ENCODE assay signal across 34 mouse cellular contexts in the genomic region with DNA sequence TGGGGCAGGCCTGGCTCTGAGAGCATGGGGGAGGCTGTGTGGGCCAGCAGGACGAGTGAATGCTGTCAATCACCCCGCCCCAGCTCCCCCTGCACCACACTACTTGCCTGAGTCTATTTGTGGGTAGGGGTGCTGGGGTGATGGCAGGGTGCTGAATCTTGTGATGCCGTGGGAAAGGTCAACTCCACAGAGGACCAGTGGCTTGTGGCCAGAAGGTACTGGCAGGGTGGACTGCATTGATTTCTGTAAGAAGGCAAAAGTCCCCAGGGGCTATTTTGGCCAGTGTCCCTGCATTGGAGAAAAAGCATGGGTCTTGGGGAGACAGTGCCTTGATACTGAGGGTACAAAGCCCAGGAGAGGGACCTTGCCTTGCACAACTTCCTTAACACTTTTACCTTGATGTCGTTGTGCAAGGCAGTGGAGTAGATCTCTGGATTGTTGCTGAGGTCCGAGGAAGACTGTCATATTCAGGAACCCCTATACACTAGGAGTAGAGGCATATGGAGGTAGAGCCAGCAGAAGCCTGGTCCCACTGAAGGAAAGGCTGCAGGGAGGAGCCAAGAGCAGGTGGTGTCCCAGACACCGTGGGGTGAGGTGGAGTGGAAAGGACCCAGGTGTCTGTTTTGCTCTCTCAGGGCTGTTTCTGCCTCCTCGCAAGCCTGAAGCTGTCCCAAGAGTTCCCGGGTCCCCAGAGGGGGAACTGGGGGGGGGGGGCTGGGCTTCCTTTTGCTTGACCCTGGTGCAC. TPM values are rescaled to one million over a fixed set of nuclear protein-coding genes. Genes with fewer than 3 reads are reported as not detected.
A peak's percentile ranks its signal among the peaks of the same experiment; 100 is the strongest.
DNase-seq lines count a peak whose midpoint lies in the region; ATAC-seq and TF ChIP-seq lines count a peak whose summit lies in the region.
"Had no signal": no experiment of that assay in that cellular context is flagged by ENCODE, and none has a peak within 500 bp of the region (broad histone marks: within the 10 kb centered on the region; RNA-seq: fewer than 3 reads in every experiment).

No protein-coding gene starts in this region.

- peak; percentile 65 for DNase-seq in cerebellum, adult 11-12 months
- no peak for DNase-seq in cerebellum, adult 11 months
- DNase-seq in forebrain, postnatal 0 days = no peak
- DNase-seq in layer of hippocampus, adult 2 months (ENCODE audit: low spot score in 2 of 2) = no peak
- no peak for DNase-seq in layer of hippocampus, postnatal 14 days (ENCODE audit: low spot score in 2 of 2)
- peak; percentile 16 for DNase-seq in adipocyte (ENCODE audit: low spot score)
- no peak for DNase-seq in testis, postnatal 14 days (ENCODE audit: low spot score)
- DNase-seq: adrenal gland, adult 8-10 months; gastrocnemius, adult 2 months; gastrocnemius, postnatal 36 days; heart, adult 18-20 months; heart, postnatal 36 days; kidney, adult 8-10 months; kidney, postnatal 4 days; lung, adult 2 months; lung, postnatal 10 days; right cerebral cortex, adult 18-20 months; thymus, adult 2 months; thymus, postnatal 36 days had no signal

- no peak for TF ChIP-seq CTCF in forebrain, postnatal 0 days (IDR thresholded peaks at IDR 0.05; ENCODE audit: low read depth)
- no peak for TF ChIP-seq CTCF in layer of hippocampus, adult 2 months (conservative IDR thresholded peaks at IDR 0.05)

- peak overlapping the region; percentile 71 for H3K27ac ChIP-seq in forebrain, embryonic 12.5 days
- H3K27ac ChIP-seq in forebrain, postnatal 0 days (ENCODE audit: low read depth, low read length) = no peak overlapping the region
- H3K27ac ChIP-seq in layer of hippocampus, adult 2 months = peak overlapping the region; percentile 33; the same call in 1 of the 2 replicates
- H3K27ac ChIP-seq: embryonic facial prominence, embryonic 10.5 days; embryonic facial prominence, embryonic 15.5 days; gastrocnemius, adult 2 months; kidney, postnatal 0 days; limb, embryonic 10.5 days; limb, embryonic 15.5 days; liver, embryonic 14.5 days; macrophage; stomach, postnatal 0 days had no signal

- ATAC-seq in forebrain, embryonic 12.5 days (ENCODE audit: low FRiP score) = no peak
- ATAC-seq in forebrain, postnatal 0 days = no peak
- ATAC-seq: activated CD4-positive, CD25-positive, alpha-beta regulatory T cell, adult 4 months; forebrain, embryonic 15.5 days; intestine, embryonic 16.5 days had no signal

- H3K9ac ChIP-seq in forebrain, embryonic 12.5 days = no peak overlapping the region
- H3K9ac ChIP-seq in forebrain, postnatal 0 days = no peak overlapping the region
- H3K9ac ChIP-seq: embryonic facial prominence, embryonic 15.5 days; forebrain, embryonic 15.5 days; limb, embryonic 15.5 days; liver, embryonic 14.5 days had no signal

- peaks cover 80% of the 10 kb centered on the region for H3K27me3 ChIP-seq in forebrain, embryonic 12.5 days
- no peaks in the 10 kb centered on the region for H3K27me3 ChIP-seq in forebrain, postnatal 0 days (ENCODE audit: insufficient read depth, low read length)

- 69% methylated on average over 8 of the region's 8 CpGs for WGBS in forebrain, embryonic 12.5 days
- WGBS in forebrain, postnatal 0 days = 63% methylated on average over 7 of the region's 8 CpGs

- H3K4me1 ChIP-seq in forebrain, embryonic 12.5 days = peaks cover 98% of the 10 kb centered on the region
- H3K4me1 ChIP-seq in forebrain, postnatal 0 days (ENCODE audit: insufficient read depth) = peaks cover 68% of the 10 kb centered on the region

- no peak overlapping the region for H3K4me2 ChIP-seq in forebrain, embryonic 12.5 days
- H3K4me2 ChIP-seq in forebrain, postnatal 0 days (ENCODE audit: low read depth) = no peak overlapping the region
- H3K4me2 ChIP-seq: embryonic facial prominence, embryonic 15.5 days; forebrain, embryonic 15.5 days; heart, embryonic 11.5 days; limb, embryonic 15.5 days had no signal

- H3K9me3 ChIP-seq in forebrain, embryonic 12.5 days = no peaks in the 10 kb centered on the region
- H3K9me3 ChIP-seq in forebrain, postnatal 0 days (ENCODE audit: low read length) = no peaks in the 10 kb centered on the region
- H3K9me3 ChIP-seq: embryonic facial prominence, embryonic 10.5 days; embryonic facial prominence, embryonic 15.5 days; forebrain, embryonic 15.5 days; limb, embryonic 10.5 days; limb, embryonic 15.5 days had no signal

- H3K4me3 ChIP-seq in forebrain, embryonic 12.5 days (replicated peaks) = no peak overlapping the region
- no peak overlapping the region for H3K4me3 ChIP-seq in forebrain, postnatal 0 days (ENCODE audit: low read depth, low read length)
- H3K4me3 ChIP-seq in layer of hippocampus, adult 2 months = no peak overlapping the region
- H3K4me3 ChIP-seq: embryonic facial prominence, embryonic 10.5 days; embryonic facial prominence, embryonic 15.5 days; forebrain, embryonic 15.5 days; gastrocnemius, adult 2 months; limb, embryonic 10.5 days; limb, embryonic 15.5 days; myocyte had no signal

- no peaks in the 10 kb centered on the region for H3K36me3 ChIP-seq in forebrain, embryonic 12.5 days (replicated peaks)
- peaks cover 10% of the 10 kb centered on the region for H3K36me3 ChIP-seq in forebrain, postnatal 0 days (ENCODE audit: insufficient read depth)
- H3K36me3 ChIP-seq: embryonic facial prominence, embryonic 10.5 days; embryonic facial prominence, embryonic 15.5 days; forebrain, embryonic 15.5 days; limb, embryonic 10.5 days; limb, embryonic 15.5 days had no signal

RNA-seq across cellular contexts. Expression of a gene that starts 5.8 kb away (rescaled TPM):
- 17.1 and 17.6 TPM in 2 replicates for polyA plus RNA-seq in forebrain, embryonic 12.5 days (2016; fragmentation: Nextera tagmentation; extraction: Ambion mirVana)
- total RNA-seq in forebrain, postnatal 0 days (2014; rRNA removed) = 213 and 256 TPM in 2 replicates
- 45.1 and 49.4 TPM in 2 replicates for polyA plus RNA-seq in forebrain, postnatal 0 days (2015; fragmentation: Nextera tagmentation; extraction: Ambion mirVana)
- 100 to 1,000 TPM; 405 to 437 TPM for total RNA-seq in layer of hippocampus, adult 2 months (2021)
- total RNA-seq in layer of hippocampus, postnatal 14 days (2021) = 100 to 1,000 TPM; 549 to 577 TPM
- total RNA-seq: megakaryocyte-erythroid progenitor cell, adult 5-6 weeks had no signal
- polyA plus RNA-seq: macrophage had no signal

RNA-seq across cellular contexts. Expression of a gene that starts 25.2 kb away (rescaled TPM):
- polyA plus RNA-seq in forebrain, embryonic 12.5 days (2016; fragmentation: Nextera tagmentation; extraction: Ambion mirVana) = 13.1 and 15.1 TPM in 2 replicates
- 125 and 170 TPM in 2 replicates for total RNA-seq in forebrain, postnatal 0 days (2014; rRNA removed)
- 130 and 150 TPM in 2 replicates for polyA plus RNA-seq in forebrain, postnatal 0 days (2015; fragmentation: Nextera tagmentation; extraction: Ambion mirVana)
- total RNA-seq in layer of hippocampus, adult 2 months (2021) = 10 to 100 TPM; 31.3 to 36.7 TPM
- 10 to 100 TPM; 40.2 to 44.9 TPM for total RNA-seq in layer of hippocampus, postnatal 14 days (2021)

RNA-seq across cellular contexts. Expression of a gene that starts 40.1 kb away (rescaled TPM):
- 0.78 and 1.5 TPM in 2 replicates for polyA plus RNA-seq in forebrain, embryonic 12.5 days (2016; fragmentation: Nextera tagmentation; extraction: Ambion mirVana)
- total RNA-seq in forebrain, postnatal 0 days (2014; rRNA removed) = 6.2 and 8.8 TPM in 2 replicates
- 4.7 and 7.6 TPM in 2 replicates for polyA plus RNA-seq in forebrain, postnatal 0 days (2015; fragmentation: Nextera tagmentation; extraction: Ambion mirVana)
- total RNA-seq in layer of hippocampus, adult 2 months (2021) = 10 to 100 TPM; 13.0 to 18.8 TPM
- 10 to 100 TPM; 28.0 to 37.5 TPM for total RNA-seq in layer of hippocampus, postnatal 14 days (2021)

Comparison
In these comparisons a context has a peak if more than half of its experiments do, and no peak if none do; other contexts are left out.
1. DNase-seq: peak in cerebellum, adult 11-12 months (single experiment) and adipocyte (single experiment); none in cerebellum, adult 11 months (single experiment), forebrain, postnatal 0 days (single experiment), layer of hippocampus, adult 2 months (0 of 2), layer of hippocampus, postnatal 14 days (0 of 2) and testis, postnatal 14 days (single experiment).